Mouse (Mus musculus): ENCODE data around the gene Lamb1.

The Lamb1 gene

GRCm38 (mm10) chr12:31283617-31284136 is 18.6 kb downstream of the Lamb1 start:
- no peak for DNase-seq (ENCODE audit: low spot score)

GRCm38 (mm10) chr12:31289046-31289445 is 24.0 kb downstream of the Lamb1 start:
- DNase-seq (ENCODE audit: low spot score) = no peak

- DNase-seq (ENCODE audit: low spot score) = no peak
Measured at GRCm38 (mm10) chr12:31290951-31291350, 25.9 kb downstream of the Lamb1 start.

DNA sequence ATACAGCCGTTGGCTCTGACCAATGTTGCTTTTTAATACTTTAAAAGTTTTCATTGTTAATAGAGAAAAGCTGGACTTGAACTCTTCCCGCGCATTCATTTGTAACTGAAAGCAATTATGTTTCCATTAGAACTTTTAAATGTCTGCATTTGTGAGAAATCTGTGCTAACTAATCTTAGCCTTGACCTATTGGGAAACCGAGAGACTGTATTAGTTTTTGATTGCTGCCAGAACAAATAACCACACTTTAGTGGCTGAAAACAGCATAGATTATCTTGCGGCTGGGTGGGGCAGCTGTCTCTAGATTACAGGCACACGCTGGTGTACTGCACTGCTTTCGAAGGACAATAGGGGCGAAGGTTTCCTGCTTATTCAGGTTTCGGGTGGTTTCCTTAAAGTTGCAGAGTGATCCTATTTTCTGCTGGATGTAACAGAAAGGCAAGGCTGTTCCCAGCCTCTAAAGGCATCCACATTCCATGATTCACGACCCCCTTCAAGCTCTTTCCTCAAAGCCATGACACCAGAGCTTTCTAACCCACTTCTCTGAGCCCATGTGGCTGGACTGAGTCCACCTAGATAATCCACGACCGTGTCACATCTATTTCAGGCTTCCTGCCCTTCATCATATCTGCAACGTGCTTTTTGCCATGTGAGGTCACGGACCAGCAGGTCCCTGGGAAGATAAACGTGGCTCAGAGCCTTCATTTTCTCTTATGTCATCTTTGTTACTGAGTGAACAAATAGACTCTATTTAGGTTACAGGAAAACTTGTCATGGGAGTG is 28.5 kb downstream of the Lamb1 start:
- DNase-seq (ENCODE audit: low spot score) = no peak

DNA sequence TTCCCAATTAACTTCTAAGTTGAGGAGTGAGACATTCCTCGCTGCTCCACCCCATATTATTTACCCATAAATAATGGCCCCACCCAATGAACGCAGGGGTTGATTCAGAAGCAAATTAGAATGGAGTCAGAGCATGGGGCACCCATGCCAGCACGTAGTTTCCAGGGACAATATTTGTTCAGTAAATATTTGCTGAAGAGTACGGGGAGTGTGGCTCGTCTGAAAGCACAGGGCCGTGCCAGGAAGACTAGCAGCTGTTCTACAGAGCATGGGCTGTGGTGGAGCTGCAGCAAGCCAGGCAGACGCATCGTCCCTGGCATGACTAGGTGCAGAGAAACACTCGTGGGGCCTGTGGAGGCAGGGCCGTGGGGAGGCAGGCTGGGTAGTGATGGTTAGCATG is 29.5 kb downstream of the Lamb1 start:
- no peak for DNase-seq (ENCODE audit: low spot score)

- DNase-seq (ENCODE audit: low spot score) = no peak
Measured at GRCm38 (mm10) chr12:31294996-31295395, 30.0 kb downstream of the Lamb1 start.

DNA sequence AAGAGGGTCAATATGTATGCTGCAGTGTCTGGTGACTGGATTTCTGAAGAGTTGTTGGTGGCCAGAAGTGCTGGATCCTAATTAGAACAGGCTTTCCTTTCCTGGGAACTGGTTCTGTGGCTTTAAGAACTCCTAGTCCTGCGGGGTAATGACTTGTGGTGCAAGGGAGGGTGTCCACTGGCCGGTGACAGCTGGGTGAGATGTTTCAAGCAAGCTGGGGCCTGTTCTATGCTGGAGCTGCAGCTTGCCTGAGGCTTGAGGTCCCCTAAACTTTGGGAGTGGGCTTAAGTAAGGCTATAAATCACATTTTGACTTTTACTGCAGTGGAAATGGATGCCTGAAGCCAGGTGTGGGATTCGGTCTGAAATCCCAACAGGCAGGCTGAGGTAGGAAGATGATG is 30.5 kb downstream of the Lamb1 start:
- DNase-seq (ENCODE audit: low spot score) = no peak

- no peak for DNase-seq (ENCODE audit: low spot score)
Measured at GRCm38 (mm10) chr12:31296097-31296496, 31.1 kb downstream of the Lamb1 start.

DNA sequence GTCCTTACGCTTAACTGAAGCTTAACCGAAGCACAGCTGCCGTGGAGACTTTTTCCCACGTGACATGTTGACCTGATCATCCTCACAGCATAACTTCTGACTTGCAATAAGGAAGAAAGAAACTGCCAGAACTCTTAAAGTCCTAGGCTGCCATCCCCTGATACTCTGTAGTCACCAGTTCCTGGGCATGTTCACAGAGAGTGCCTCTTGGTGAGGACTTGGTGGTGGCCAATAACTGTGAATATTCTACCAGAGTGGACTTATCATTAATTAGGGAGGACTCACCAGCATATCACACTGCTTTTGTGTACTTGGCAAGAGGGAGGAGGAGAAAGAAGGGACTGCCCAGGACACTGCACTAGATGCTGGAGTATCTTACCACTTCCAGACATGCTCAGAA is 33.1 kb downstream of the Lamb1 start:
- no peak for DNase-seq (ENCODE audit: low spot score)

DNA sequence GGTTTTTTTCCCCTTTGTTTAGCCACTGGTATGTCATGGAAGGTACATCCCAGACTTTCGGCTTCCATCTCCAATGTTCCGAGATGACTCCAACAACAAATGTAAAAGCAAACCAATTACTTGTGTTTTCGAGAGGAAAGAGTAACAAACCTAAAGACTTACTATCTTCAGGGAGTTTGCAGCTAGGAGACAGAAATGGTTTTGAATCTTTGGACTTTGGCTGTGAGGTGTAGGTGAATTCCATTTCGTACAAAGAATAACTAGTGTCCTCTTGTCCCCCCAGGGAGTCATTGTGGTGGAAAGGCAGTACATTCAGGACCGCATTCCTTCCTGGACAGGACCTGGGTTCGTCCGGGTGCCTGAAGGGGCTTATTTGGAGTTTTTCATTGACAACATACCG is 33.5 kb downstream of the Lamb1 start:
- DNase-seq (ENCODE audit: low spot score) = no peak

GRCm38 (mm10) chr12:31299126-31299525 is 34.1 kb downstream of the Lamb1 start:
- DNase-seq (ENCODE audit: low spot score) = no peak

DNA sequence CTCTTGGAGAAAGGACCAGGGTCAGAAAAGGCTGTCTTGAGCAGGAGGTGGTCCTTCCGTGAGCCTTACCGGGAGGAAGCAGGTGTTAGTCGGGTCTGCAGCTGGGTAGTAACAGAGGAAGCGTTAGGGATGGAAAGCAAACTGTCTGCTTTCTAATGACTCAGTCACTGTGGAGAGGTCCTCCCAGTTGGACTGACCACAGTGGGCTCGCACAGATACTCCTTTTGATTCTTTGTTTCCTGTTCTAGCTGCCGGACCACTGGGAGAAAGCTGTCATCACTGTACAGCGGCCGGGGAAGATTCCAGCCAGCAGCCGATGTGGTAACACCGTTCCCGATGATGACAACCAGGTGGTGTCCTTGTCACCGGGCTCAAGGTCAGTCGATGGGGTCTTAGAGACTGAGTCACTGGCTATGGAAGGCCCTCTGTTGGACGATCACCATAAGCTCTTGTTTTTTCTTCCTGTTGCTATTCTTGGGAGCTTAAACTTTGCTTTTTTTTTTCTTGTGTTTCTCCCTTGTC is 34.7 kb downstream of the Lamb1 start:
- no peak for DNase-seq (ENCODE audit: low spot score)

DNA sequence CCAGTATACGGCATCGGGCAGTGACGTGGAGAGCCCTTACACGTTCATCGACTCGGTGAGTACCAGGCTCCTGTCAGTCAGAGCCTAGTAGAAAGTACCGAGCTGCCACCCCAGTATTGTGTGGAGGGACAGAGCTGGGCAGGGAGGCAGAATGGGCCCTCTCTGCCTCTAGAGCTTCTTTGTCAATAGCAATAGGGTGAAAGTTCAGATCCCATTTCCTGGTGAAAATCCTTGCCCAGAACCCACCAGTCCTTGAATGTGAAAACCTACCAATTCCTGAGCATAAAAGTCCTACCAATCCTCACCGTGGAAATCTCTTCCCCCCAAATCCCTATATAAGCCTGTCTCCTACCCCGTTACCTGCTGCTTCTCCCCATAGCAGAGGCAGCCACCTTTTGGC is 35.2 kb downstream of the Lamb1 start:
- no peak for DNase-seq (ENCODE audit: low spot score)

DNA sequence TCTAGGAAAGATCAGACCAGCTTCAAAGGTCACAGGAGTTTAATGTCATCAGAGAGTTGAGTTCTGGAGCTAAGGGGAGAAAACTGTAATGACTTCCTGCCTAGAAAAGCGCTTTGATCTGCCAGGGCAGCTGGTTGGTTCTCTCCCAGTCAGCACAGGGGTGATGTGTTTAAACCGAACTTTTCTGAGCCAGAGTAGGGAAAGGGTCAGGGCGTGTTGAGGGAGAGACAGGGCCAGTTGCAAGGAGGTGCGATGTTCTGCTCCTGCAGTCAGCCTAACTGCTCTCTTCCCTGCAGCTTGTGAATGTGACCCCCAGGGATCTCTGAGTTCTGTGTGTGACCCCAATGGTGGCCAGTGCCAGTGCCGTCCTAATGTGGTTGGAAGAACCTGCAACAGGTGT is 37.2 kb downstream of the Lamb1 start:
- DNase-seq (ENCODE audit: low spot score) = no peak

DNA sequence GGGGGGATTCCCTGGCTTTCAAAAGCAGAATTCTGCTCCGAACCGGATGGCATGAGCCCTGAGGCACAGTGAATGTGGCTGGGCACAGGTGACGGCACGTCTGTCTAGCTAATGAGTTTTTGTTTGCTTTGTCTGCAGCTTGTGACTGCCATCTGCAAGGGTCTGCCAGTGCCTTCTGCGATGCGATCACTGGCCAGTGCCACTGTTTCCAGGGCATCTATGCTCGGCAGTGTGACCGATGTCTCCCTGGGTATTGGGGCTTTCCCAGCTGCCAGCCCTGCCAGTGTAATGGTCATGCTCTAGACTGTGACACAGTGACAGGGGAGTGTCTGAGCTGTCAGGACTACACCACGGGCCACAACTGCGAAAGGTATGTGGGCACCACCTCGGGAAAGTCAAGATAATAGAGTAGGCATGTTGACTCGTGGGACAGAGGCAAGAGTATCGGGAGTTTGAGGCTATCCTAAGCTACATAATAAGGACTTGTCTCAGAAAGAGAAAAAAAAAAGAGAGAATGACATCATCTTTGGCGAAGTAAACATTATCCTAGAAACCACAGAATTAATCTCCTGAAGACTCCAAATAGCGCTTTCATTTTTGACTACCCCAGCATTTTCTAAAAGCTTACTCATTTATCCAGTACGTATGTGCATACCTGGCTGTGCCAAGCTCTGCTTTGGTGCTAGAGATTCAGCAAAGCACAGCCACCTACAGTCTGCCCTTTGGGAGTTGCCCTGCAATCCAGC is 37.9 kb downstream of the Lamb1 start:
- no peak for DNase-seq (ENCODE audit: low spot score)

- DNase-seq (ENCODE audit: low spot score) = no peak
Measured at GRCm38 (mm10) chr12:31306075-31306675, 41.1 kb downstream of the Lamb1 start.

- DNase-seq (ENCODE audit: low spot score) = no peak
Measured at GRCm38 (mm10) chr12:31307011-31307410, 42.0 kb downstream of the Lamb1 start.

GRCm38 (mm10) chr12:31307756-31308155 is 42.7 kb downstream of the Lamb1 start:
- DNase-seq (ENCODE audit: low spot score) = no peak

DNA sequence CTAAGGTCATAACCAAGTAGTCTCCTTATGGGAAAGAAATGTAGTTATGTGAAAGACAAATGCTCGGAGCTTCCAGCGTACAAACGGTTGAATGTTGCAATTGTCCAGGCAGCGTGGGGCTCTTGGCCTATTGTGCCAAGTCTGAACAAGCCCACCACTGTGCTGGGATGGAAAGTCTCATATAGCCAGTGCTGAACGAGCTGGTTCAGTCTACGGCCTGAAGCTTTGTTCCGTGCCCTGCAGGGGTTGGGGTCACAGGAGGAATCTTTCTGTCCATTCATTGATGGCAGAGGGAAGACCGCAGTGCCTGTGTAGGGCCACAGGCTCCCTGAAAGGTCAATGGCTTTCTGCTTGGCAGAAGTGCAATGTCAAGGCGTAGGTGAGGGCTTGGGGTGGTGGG is 45.7 kb downstream of the Lamb1 start:
- no peak for DNase-seq (ENCODE audit: low spot score)

DNA sequence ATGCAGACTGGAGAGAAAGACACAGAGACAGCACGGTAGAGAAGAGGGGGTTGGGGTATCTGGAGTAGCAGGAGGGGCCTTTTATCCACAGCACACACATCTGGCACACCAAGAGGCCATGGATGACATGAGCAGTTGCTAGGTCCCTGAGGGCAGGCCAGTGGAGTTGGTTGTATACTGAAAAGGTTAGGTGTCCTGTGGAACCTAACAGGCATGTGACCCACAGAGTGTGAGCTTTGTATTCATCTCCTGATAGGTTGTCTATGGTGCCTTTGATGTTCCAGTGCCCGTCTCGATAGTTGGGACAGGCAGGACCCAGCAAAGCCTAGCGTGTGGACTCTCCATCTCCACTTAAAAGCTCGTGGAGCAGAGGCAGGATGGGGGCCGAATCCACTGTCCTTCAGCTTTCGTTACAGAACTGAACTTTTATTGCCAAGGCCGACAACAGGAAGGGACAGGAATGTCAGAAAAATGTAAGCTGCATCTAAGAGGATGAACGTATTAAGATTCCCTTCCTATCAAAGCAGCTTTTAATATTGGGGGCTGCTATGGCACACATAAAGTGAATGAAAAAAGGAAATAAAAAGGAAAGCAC is 46.7 kb downstream of the Lamb1 start:
- no peak for DNase-seq (ENCODE audit: low spot score)

- DNase-seq (ENCODE audit: low spot score) = no peak
Measured at GRCm38 (mm10) chr12:31312281-31312680, 47.2 kb downstream of the Lamb1 start.

- no peak for DNase-seq (ENCODE audit: low spot score)
Measured at GRCm38 (mm10) chr12:31313136-31313535, 48.1 kb downstream of the Lamb1 start.
